Mouse (Mus musculus): Measurements from ENCODE around the gene Pigx. TPM values are rescaled to one million over a fixed set of nuclear protein-coding genes. Genes with fewer than 3 reads are reported as not detected.
"Not testable (repeated sequence)": the region's sequence is repeated elsewhere in the genome, so short reads cannot be mapped to it uniquely, and the experiment has no call there.

The Pigx gene
- total RNA-seq, 2 experiments from 2014 or later: 20.9 to 24.1 TPM

- intact Hi-C loops (cut with DNase I): no loop called here
- Histone ChIP-seq H3K27ac (no peak overlapping the region), H3K4me3 (no peak overlapping the region)
- DNase-seq (ENCODE audit: extremely low spot score in 1 of 2, low spot score in 2 of 2): no peak
- no peak for TF ChIP-seq CTCF (IDR thresholded peaks at IDR 0.05)
Measured at GRCm38 (mm10) chr16:32075762-32076161, 23.8 kb downstream of the Pigx start.

GRCm38 (mm10) chr16:32070070-32070469 is 29.5 kb downstream of the Pigx start:
- DNase-seq (ENCODE audit: extremely low spot score in 1 of 2, low spot score in 2 of 2); H3K27ac ChIP-seq; intact Hi-C loops (cut with DNase I); H3K4me3 ChIP-seq: not testable (repeated sequence)

GRCm38 (mm10) chr16:32068389-32069300 is 30.9 kb downstream of the Pigx start:
- H3K27ac ChIP-seq: no peak overlapping the region
- intact Hi-C loops (cut with DNase I): no loop called here
- DNase-seq (ENCODE audit: extremely low spot score in 1 of 2, low spot score in 2 of 2): no peak
- TF ChIP-seq CTCF (IDR thresholded peaks at IDR 0.05): no peak
- H3K4me3 ChIP-seq: no peak overlapping the region

GRCm38 (mm10) chr16:32066899-32067298 is 32.6 kb downstream of the Pigx start:
- no peak overlapping the region for H3K4me3 ChIP-seq

GRCm38 (mm10) chr16:32063900-32064299 is 35.6 kb downstream of the Pigx start:
- DNase-seq (ENCODE audit: extremely low spot score in 1 of 2, low spot score in 2 of 2): no peak
- no peak for TF ChIP-seq CTCF (IDR thresholded peaks at IDR 0.05)
- Histone ChIP-seq H3K27ac (no peak overlapping the region), H3K4me3 (no peak overlapping the region)
- intact Hi-C loops (cut with DNase I): no loop called here

More at GRCm38 (mm10) chr16:32066899-32067298, 32.6 kb downstream of the Pigx start:
- intact Hi-C loops (cut with DNase I): no loop called here
- TF ChIP-seq CTCF (IDR thresholded peaks at IDR 0.05): no peak
- no peak overlapping the region for H3K27ac ChIP-seq
- DNase-seq (ENCODE audit: extremely low spot score in 1 of 2, low spot score in 2 of 2): no peak

GRCm38 (mm10) chr16:32062226-32062625 is 37.3 kb downstream of the Pigx start:
- H3K27ac ChIP-seq: no peak overlapping the region
- TF ChIP-seq CTCF (IDR thresholded peaks at IDR 0.05): no peak
- no peak overlapping the region for H3K4me3 ChIP-seq
- DNase-seq (ENCODE audit: extremely low spot score in 1 of 2, low spot score in 2 of 2): no peak
- intact Hi-C loops (cut with DNase I): no loop called here

GRCm38 (mm10) chr16:32059840-32060523 is 39.6 kb downstream of the Pigx start:
- H3K4me3 ChIP-seq: no peak overlapping the region
- no peak for DNase-seq (ENCODE audit: extremely low spot score in 1 of 2, low spot score in 2 of 2)
- no peak overlapping the region for H3K27ac ChIP-seq
- intact Hi-C loops (cut with DNase I): no loop called here
- no peak for TF ChIP-seq CTCF (IDR thresholded peaks at IDR 0.05)

- no peak for DNase-seq (ENCODE audit: extremely low spot score in 1 of 2, low spot score in 2 of 2)
- H3K4me3 ChIP-seq: no peak overlapping the region
- intact Hi-C loops (cut with DNase I): no loop called here
- no peak overlapping the region for H3K27ac ChIP-seq
- TF ChIP-seq CTCF (IDR thresholded peaks at IDR 0.05): no peak
Measured at GRCm38 (mm10) chr16:32058817-32059216, 40.7 kb downstream of the Pigx start.

- Histone ChIP-seq H3K4me3 (no peak overlapping the region), H3K27ac (no peak overlapping the region)
- no peak for DNase-seq (ENCODE audit: extremely low spot score in 1 of 2, low spot score in 2 of 2)
- peak; percentile 51 for TF ChIP-seq CTCF (IDR thresholded peaks at IDR 0.05)
- intact Hi-C loops (cut with DNase I): no loop called here
Measured at GRCm38 (mm10) chr16:32042367-32042766, 57.2 kb downstream of the Pigx start.

Other genes with a start within 250 kb of the Pigx start
- gene Meltf, start 220.9 kb downstream of the Pigx start, total RNA-seq (2021): under 1 TPM; 0.51 to 0.54 TPM
- 10 to 100 TPM; 20.7 to 20.9 TPM for gene Pigz, start 165.9 kb downstream of the Pigx start, total RNA-seq (2021)
- 10 to 100 TPM; 40.4 to 45.1 TPM for gene 0610012G03Rik, start 151.2 kb downstream of the Pigx start, total RNA-seq (2021)
- gene Ncbp2, start 151.2 kb downstream of the Pigx start, total RNA-seq (2021): 10 to 100 TPM; 47.3 to 47.4 TPM
- 10 to 100 TPM; 46.8 to 48.3 TPM for gene Senp5, start 96.5 kb downstream of the Pigx start, total RNA-seq (2021)
- gene Pak2, start 20.4 kb downstream of the Pigx start, total RNA-seq (2021): 10 to 100 TPM; 25.9 to 26.9 TPM
- gene Cep19, start 60 bp upstream of the Pigx start, total RNA-seq (2021): 10 to 100 TPM; 65.2 to 67.7 TPM
- gene Nrros, start 65.9 kb upstream of the Pigx start, total RNA-seq (2021): 1 to 10 TPM; 8.7 to 9.1 TPM
- gene Bex6, start 80.1 kb upstream of the Pigx start, total RNA-seq (2021): not detected
- 10 to 100 TPM; 46.6 to 50.7 TPM for gene Fbxo45, start 147.4 kb upstream of the Pigx start, total RNA-seq (2021)
- 10 to 100 TPM in 1 of 2 experiments, 1 to 10 TPM in 1; 9.3 to 12.0 TPM for gene Wdr53, start 147.5 kb upstream of the Pigx start, total RNA-seq (2021)
- under 1 TPM in 1 of 2 experiments, not detected in 1; 0.40 TPM for gene Smco1, start 171.7 kb upstream of the Pigx start, total RNA-seq (2021)
- gene Rnf168, start 177.7 kb upstream of the Pigx start, total RNA-seq (2021): 10 to 100 TPM; 25.3 to 27.8 TPM
- 10 to 100 TPM; 51.0 to 53.3 TPM for gene Ubxn7, start 232.5 kb upstream of the Pigx start, total RNA-seq (2021)

Data from left cerebral cortex, adult 2 months (tissue).